Mouse (Mus musculus) midbrain, postnatal 0 days (tissue): Measurements from ENCODE around the gene Ubtd1. TPM values are rescaled to one million over a fixed set of nuclear protein-coding genes. Genes with fewer than 3 reads are reported as not detected.
A peak's percentile ranks its signal among the peaks of the same experiment; 100 is the strongest.

Source experiments
- ATAC-seq: fragments of 200-750 bp; cut with Nextera tagmentation; 2 replicates; pipeline ENCODE4 v1.8.0; 2017; ENCODE audit warnings: moderate number of reproducible peaks, mild to moderate bottlenecking, moderate TSS enrichment, moderate library complexity; ENCODE audit not compliant: low FRiP score
- DNase-seq: peaks from one replicate; pipeline ENCODE4 v3.0.0-alpha.2; 2015; ENCODE audit warnings: low spot score
- H3K27ac ChIP-seq: fragments of 300-500 bp; sonication (generic); 2 replicates; pipeline ENCODE4 v1.5.1; 2014; ENCODE audit warnings: low read depth, mild to moderate bottlenecking, low read length, mixed read lengths
- H3K27me3 ChIP-seq: fragments of 300-500 bp; sonication (generic); 2 replicates; pipeline ENCODE4 v1.6.1; 2014; ENCODE audit warnings: low read length, control low read depth, mixed read lengths; ENCODE audit not compliant: insufficient read depth
- H3K36me3 ChIP-seq: fragments of 300-500 bp; sonication (generic); 2 replicates; pipeline ENCODE4 v1.6.1; 2014; ENCODE audit warnings: low read length, control low read depth, mixed read lengths; ENCODE audit not compliant: insufficient read depth
- H3K4me1 ChIP-seq: fragments of 300-500 bp; sonication (generic); 2 replicates; pipeline ENCODE4 v1.6.1; 2014; ENCODE audit warnings: mild to moderate bottlenecking, control low read depth, antibody characterized with exemption, low read length, mixed read lengths; ENCODE audit not compliant: insufficient read depth
- H3K4me2 ChIP-seq: fragments of 300-500 bp; sonication (generic); 2 replicates; pipeline ENCODE4 v1.6.1; 2014; ENCODE audit warnings: low read depth, mild to moderate bottlenecking, low read length, mixed read lengths; ENCODE audit not compliant: poor library complexity, severe bottlenecking
- H3K4me3 ChIP-seq: fragments of 300-500 bp; sonication (generic); 2 replicates; pipeline ENCODE4 v1.5.1; 2014; ENCODE audit warnings: low read depth, mild to moderate bottlenecking, low read length, moderate library complexity
- H3K9ac ChIP-seq: fragments of 300-500 bp; sonication (generic); replicated peaks from 2 replicates; pipeline ENCODE4 v1.6.1; 2014; ENCODE audit warnings: mild to moderate bottlenecking, low read length, moderate library complexity, mixed read lengths; ENCODE audit not compliant: poor library complexity, severe bottlenecking
- H3K9me3 ChIP-seq: fragments of 300-500 bp; sonication (generic); 2 replicates; pipeline ENCODE4 v1.6.1; 2016; ENCODE audit warnings: low read length, control low read depth
- CTCF ChIP-seq: IDR thresholded peaks from 2 replicates; pipeline ENCODE4 v1.5.1; 2016; ENCODE audit warnings: antibody characterized with exemption, mild to moderate bottlenecking
- WGBS: fragments of 180-500 bp; shearing (Covaris S2); extraction: QIAGEN DNeasy Blood & Tissue Kit; methylation state at CpG from one replicate; pipeline ENCODE4 v1.1.7; 2014; 5-methylcytosine and 5-hydroxymethylcytosine counted together
- polyA plus RNA-seq: library from polyadenylated mRNA; unstranded; fragments of >200 nt; fragmentation: Nextera tagmentation; extraction: Ambion mirVana; gene quantifications from 2 replicates; pipeline ENCODE4 v1.2.1, GENCODE M21; 2015
- total RNA-seq: library from RNA; depleted of rRNA; stranded (reverse); fragments of >200 nt; gene quantifications from 2 replicates; pipeline ENCODE4 v1.2.3, GENCODE M21; 2014

The Ubtd1 gene
- total and polyA plus RNA-seq, 2 experiments from 2014 or later: 12.2 to 17.5 TPM

- ATAC-seq (peak; percentile 85), DNase-seq (peak; percentile 82)
- peak; percentile 80 for TF ChIP-seq CTCF
- Histone ChIP-seq H3K36me3 (no peaks in the 10 kb centered on the region), H3K9me3 (no peaks in the 10 kb centered on the region), H3K4me2 (peak within 1 kb of the TSS; percentile 45), H3K27me3 (no peaks in the 10 kb centered on the region), H3K27ac (no peak within 1 kb of the TSS), H3K4me3 (peak within 1 kb of the TSS; percentile 2; the same call in 1 of the 2 replicates), H3K4me1 (no peaks in the 10 kb centered on the region), H3K9ac (no peak within 1 kb of the TSS; the same call in 1 of the 2 replicates)
- 29% methylated on average over 23 of the region's 23 CpGs for WGBS
Observed at GRCm38 (mm10) chr19:42045269-42046102, 63.9 kb downstream of the Ubtd1 start, which contains the start of gene Hoga1. TSS of gene Hoga1 (plus strand) at chr19:42045610.

- WGBS: 89% methylated on average over 1 of the region's 1 CpGs
- no peak for DNase-seq
Observed at GRCm38 (mm10) chr19:42050251-42050650, 68.7 kb downstream of the Ubtd1 start.

GRCm38 (mm10) chr19:42051351-42051750 is 69.8 kb downstream of the Ubtd1 start:
- Histone ChIP-seq H3K4me1 (no peaks in the 10 kb centered on the region), H3K9ac (no peak overlapping the region), H3K27ac (no peak overlapping the region), H3K4me3 (no peak overlapping the region), H3K4me2 (no peak overlapping the region), H3K9me3 (no peaks in the 10 kb centered on the region), H3K27me3 (no peaks in the 10 kb centered on the region), H3K36me3 (no peaks in the 10 kb centered on the region)
- no peak for TF ChIP-seq CTCF
- DNase-seq (no peak), ATAC-seq (no peak)
- WGBS: 86% methylated on average over 3 of the region's 3 CpGs

More at GRCm38 (mm10) chr19:42050251-42050650, 68.7 kb downstream of the Ubtd1 start:
- no peak for TF ChIP-seq CTCF
- H3K36me3 ChIP-seq: no peaks in the 10 kb centered on the region
- no peak overlapping the region for H3K9ac ChIP-seq
- H3K4me3 ChIP-seq: no peak overlapping the region
- no peak overlapping the region for H3K27ac ChIP-seq
- H3K9me3 ChIP-seq: no peaks in the 10 kb centered on the region
- no peaks in the 10 kb centered on the region for H3K27me3 ChIP-seq
- H3K4me1 ChIP-seq: no peaks in the 10 kb centered on the region
- no peak for ATAC-seq
- no peak overlapping the region for H3K4me2 ChIP-seq

GRCm38 (mm10) chr19:42051948-42052347 is 70.4 kb downstream of the Ubtd1 start, which contains the start of gene 4933411K16Rik:
TSS of gene 4933411K16Rik (plus strand) at chr19:42052248.
- no peak for ATAC-seq

GRCm38 (mm10) chr19:42054255-42054654 is 72.7 kb downstream of the Ubtd1 start:
- no peak for ATAC-seq
- no peaks in the 10 kb centered on the region for H3K9me3 ChIP-seq
- no peaks in the 10 kb centered on the region for H3K27me3 ChIP-seq
- H3K4me3 ChIP-seq: no peak overlapping the region
- 76% methylated on average over 6 of the region's 6 CpGs for WGBS
- no peaks in the 10 kb centered on the region for H3K4me1 ChIP-seq
- no peaks in the 10 kb centered on the region for H3K36me3 ChIP-seq
- TF ChIP-seq CTCF: no peak
- H3K9ac ChIP-seq: no peak overlapping the region
- DNase-seq: no peak
- H3K27ac ChIP-seq: no peak overlapping the region
- no peak overlapping the region for H3K4me2 ChIP-seq

More at GRCm38 (mm10) chr19:42051948-42052347, 70.4 kb downstream of the Ubtd1 start, which contains the start of gene 4933411K16Rik:
- WGBS: 87% methylated on average over 4 of the region's 4 CpGs
- no peaks in the 10 kb centered on the region for H3K4me1 ChIP-seq
- H3K9ac ChIP-seq: no peak within 1 kb of the TSS
- TF ChIP-seq CTCF: no peak
- H3K9me3 ChIP-seq: no peaks in the 10 kb centered on the region
- H3K27me3 ChIP-seq: no peaks in the 10 kb centered on the region
- H3K4me2 ChIP-seq: no peak within 1 kb of the TSS
- no peak within 1 kb of the TSS for H3K27ac ChIP-seq
- no peak within 1 kb of the TSS for H3K4me3 ChIP-seq
- no peaks in the 10 kb centered on the region for H3K36me3 ChIP-seq
- no peak for DNase-seq

GRCm38 (mm10) chr19:42055881-42056280 is 74.3 kb downstream of the Ubtd1 start:
- no peak for TF ChIP-seq CTCF
- ATAC-seq (no peak), DNase-seq (no peak)
- no peaks in the 10 kb centered on the region for H3K27me3 ChIP-seq
- WGBS: 87% methylated on average over 2 of the region's 2 CpGs
- no peak overlapping the region for H3K4me2 ChIP-seq
- no peaks in the 10 kb centered on the region for H3K9me3 ChIP-seq
- H3K27ac ChIP-seq: no peak overlapping the region
- H3K36me3 ChIP-seq: no peaks in the 10 kb centered on the region
- no peak overlapping the region for H3K4me3 ChIP-seq
- H3K4me1 ChIP-seq: no peaks in the 10 kb centered on the region
- H3K9ac ChIP-seq: no peak overlapping the region
